Mouse (Mus musculus) stomach, postnatal 0 days (tissue): ENCODE measurements around the gene Gm20683. TPM values are rescaled to one million over a fixed set of nuclear protein-coding genes. Genes with fewer than 3 reads are reported as not detected.
A peak's percentile ranks its signal among the peaks of the same experiment; 100 is the strongest.

Source experiments
- ATAC-seq: fragments of 200-750 bp; cut with Nextera tagmentation; 2 replicates; pipeline ENCODE4 v1.8.0; 2017; ENCODE audit not compliant: low FRiP score, low TSS enrichment
- DNase-seq: peaks from one replicate; pipeline ENCODE4 v3.0.0-alpha.2; 2016; ENCODE audit warnings: low spot score
- H3K27ac ChIP-seq: fragments of 300-500 bp; sonication (generic); replicated peaks from 2 replicates; pipeline ENCODE4 v1.5.1; 2014; ENCODE audit warnings: mild to moderate bottlenecking, control low read depth
- H3K27me3 ChIP-seq: fragments of 300-500 bp; sonication (generic); 2 replicates; pipeline ENCODE4 v1.6.1; 2014; ENCODE audit warnings: low read length; ENCODE audit not compliant: control insufficient read depth, insufficient read depth
- H3K36me3 ChIP-seq: fragments of 300-500 bp; sonication (generic); 2 replicates; pipeline ENCODE4 v1.6.1; 2014; ENCODE audit warnings: low read length, mixed read lengths; ENCODE audit not compliant: control insufficient read depth, insufficient read depth
- H3K4me1 ChIP-seq: fragments of 300-500 bp; sonication (generic); replicated peaks from 2 replicates; pipeline ENCODE4 v1.6.1; 2014; ENCODE audit warnings: antibody characterized with exemption; ENCODE audit not compliant: control insufficient read depth, insufficient read depth
- H3K4me2 ChIP-seq: fragments of 300-500 bp; sonication (generic); replicated peaks from 2 replicates; pipeline ENCODE4 v1.6.1; 2014; ENCODE audit warnings: low read depth, mild to moderate bottlenecking, control low read depth, moderate library complexity
- H3K4me3 ChIP-seq: fragments of 300-500 bp; sonication (generic); 2 replicates; pipeline ENCODE4 v1.5.1; 2014; ENCODE audit warnings: low read depth, low read length, control low read depth
- H3K9ac ChIP-seq: fragments of 300-500 bp; sonication (generic); 2 replicates; pipeline ENCODE4 v1.6.1; 2014; ENCODE audit warnings: mild to moderate bottlenecking, low read length, control low read depth, mixed read lengths
- H3K9me3 ChIP-seq: fragments of 300-500 bp; sonication (generic); 2 replicates; pipeline ENCODE4 v1.6.1; 2016; ENCODE audit warnings: low read length; ENCODE audit not compliant: control insufficient read depth
- CTCF ChIP-seq: IDR thresholded peaks from 2 replicates; pipeline ENCODE4 v1.5.1; 2016; ENCODE audit warnings: antibody characterized with exemption, low read depth, mild to moderate bottlenecking, moderate library complexity
- EP300 ChIP-seq: optimal IDR thresholded peaks from 2 replicates; pipeline ENCODE3; 2016; ENCODE audit warnings: antibody characterized with exemption
- WGBS: fragments of 180-500 bp; shearing (Covaris S2); extraction: QIAGEN DNeasy Blood & Tissue Kit; methylation state at CpG from one replicate; pipeline ENCODE4 v1.1.7; 2014; 5-methylcytosine and 5-hydroxymethylcytosine counted together
- microRNA-seq: library from miRNA; unstranded; fragments of <30 nt; microRNA quantifications from one replicate; pipeline ENCODE4, GENCODE M21; 2016
- polyA plus RNA-seq: library from polyadenylated mRNA; unstranded; fragments of >200 nt; fragmentation: Nextera tagmentation; extraction: Ambion mirVana; gene quantifications from 2 replicates; pipeline ENCODE4 v1.2.1, GENCODE M21; 2015

The Gm20683 gene
- polyA plus RNA-seq, 1 experiment from 2014 or later, result 1.8 TPM

GRCm38 (mm10) chr17:25791843-25792527 is 49.6 kb downstream of the Gm20683 start:
- peaks cover 9% of the 10 kb centered on the region; the same call in 1 of the 2 replicates for H3K36me3 ChIP-seq
- peak; percentile 78 for ATAC-seq
- H3K9me3 ChIP-seq, result no peaks in the 10 kb centered on the region
- H3K9ac ChIP-seq, result peak overlapping the region; percentile 76
- TF ChIP-seq CTCF (no peak), EP300 (no peak)
- H3K4me3 ChIP-seq, result peak overlapping the region; percentile 79
- H3K4me2 ChIP-seq, result peak overlapping the region; percentile 87
- peaks cover 3% of the 10 kb centered on the region; the same call in 1 of the 2 replicates for H3K4me1 ChIP-seq
- WGBS, result under 1% methylated on average over 45 of the region's 45 CpGs
- DNase-seq, result peak; percentile 85
- H3K27me3 ChIP-seq, result no peaks in the 10 kb centered on the region
- H3K27ac ChIP-seq, result peak overlapping the region; percentile 93

DNA sequence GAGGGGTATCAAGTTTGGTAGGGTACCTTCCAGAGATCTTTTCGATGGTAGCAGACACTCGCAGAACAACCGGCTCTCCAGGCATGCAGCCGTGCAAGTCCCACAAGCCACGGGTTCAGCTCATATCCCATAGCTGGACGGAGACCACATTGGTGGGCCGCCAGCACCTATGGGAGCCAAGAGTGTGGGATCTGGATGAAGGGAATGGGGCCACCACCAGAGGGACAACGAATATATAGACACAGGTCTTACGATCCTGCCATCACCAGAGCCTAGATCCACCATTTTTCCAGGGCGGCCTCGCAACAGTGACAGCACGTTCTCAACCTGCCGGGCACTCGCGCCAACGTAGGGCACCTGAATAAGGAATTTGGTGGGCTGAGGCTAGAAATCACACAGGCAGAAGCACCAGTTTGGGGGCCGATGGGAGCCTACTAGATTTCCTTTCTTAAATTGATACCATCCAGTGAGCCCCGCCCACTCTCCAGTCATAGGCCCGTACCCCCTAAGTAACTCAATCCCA is 50.2 kb downstream of the Gm20683 start:
- TF ChIP-seq EP300, result no peak
- TF ChIP-seq CTCF, result no peak
- ATAC-seq (no peak), DNase-seq (no peak)
- H3K36me3 ChIP-seq, result peaks cover 9% of the 10 kb centered on the region; the same call in 1 of the 2 replicates
- peak overlapping the region; percentile 93 for H3K27ac ChIP-seq
- H3K9me3 ChIP-seq, result no peaks in the 10 kb centered on the region
- H3K27me3 ChIP-seq, result no peaks in the 10 kb centered on the region
- H3K4me3 ChIP-seq, result peak overlapping the region; percentile 79
- 20% methylated on average over 19 of the region's 19 CpGs for WGBS
- peak overlapping the region; percentile 87 for H3K4me2 ChIP-seq
- peak overlapping the region; percentile 76 for H3K9ac ChIP-seq
- H3K4me1 ChIP-seq, result peaks cover 3% of the 10 kb centered on the region; the same call in 1 of the 2 replicates

DNA sequence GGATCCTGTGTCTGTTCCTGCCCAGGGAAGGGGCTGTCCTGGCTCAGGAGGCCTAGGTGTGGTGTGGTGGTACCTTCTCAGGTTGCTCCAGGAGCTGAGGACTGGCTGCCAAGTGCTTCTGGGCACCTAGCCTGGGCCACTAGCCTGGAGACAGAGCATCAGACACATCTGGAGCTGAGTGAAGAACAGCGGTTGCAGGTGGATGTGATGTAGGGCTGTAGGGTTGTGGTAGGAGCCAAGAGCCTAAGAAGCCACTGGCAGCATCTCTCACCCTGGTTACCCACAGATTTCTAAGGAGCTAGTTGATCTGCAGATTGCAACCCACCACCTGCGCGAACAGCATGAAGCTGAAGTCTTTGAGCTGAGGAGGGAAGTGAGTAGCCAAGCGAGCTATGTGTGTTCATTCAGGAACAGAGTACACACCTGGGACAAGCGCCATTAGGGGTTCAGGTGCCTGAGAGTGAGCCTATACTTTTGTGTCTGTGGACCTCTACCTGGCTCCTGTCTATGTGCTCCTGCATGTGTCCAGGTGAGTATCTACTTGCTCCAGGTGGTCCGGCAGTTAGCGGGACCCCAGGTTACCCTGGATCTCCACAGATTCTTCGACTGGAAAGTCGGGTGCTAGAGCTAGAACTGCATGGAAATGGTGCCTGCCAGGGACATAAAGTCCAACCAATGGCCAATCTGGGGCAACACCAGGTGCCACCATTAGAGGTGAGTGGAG is 54.6 kb downstream of the Gm20683 start:
- Histone ChIP-seq H3K9ac (no peak overlapping the region), H3K4me1 (peaks cover 8% of the 10 kb centered on the region), H3K36me3 (peaks cover 14% of the 10 kb centered on the region; the same call in 1 of the 2 replicates), H3K4me2 (no peak overlapping the region), H3K9me3 (no peaks in the 10 kb centered on the region), H3K4me3 (no peak overlapping the region), H3K27ac (no peak overlapping the region), H3K27me3 (no peaks in the 10 kb centered on the region)
- TF ChIP-seq EP300 (no peak), CTCF (no peak)
- DNase-seq (no peak), ATAC-seq (no peak)
- WGBS, result 91% methylated on average over 9 of the region's 9 CpGs

DNA sequence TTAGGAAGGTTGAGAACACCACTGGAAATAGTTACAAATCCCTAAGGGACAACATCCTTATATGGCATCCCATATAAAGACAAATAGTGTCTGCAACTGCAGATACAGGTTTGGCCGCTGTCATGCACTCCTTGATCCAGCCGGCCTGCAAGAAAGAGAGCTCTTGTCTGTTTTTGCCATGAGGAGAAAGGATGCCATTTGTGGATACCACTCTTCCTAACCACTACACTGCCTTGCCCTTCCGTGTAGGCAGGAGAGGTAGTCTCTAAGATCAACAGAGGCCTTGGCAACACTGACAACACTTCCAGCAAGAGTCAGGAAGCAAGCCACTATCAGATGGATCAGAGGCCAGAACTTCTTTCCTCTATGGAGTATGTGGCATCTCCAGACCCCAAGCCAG is 55.3 kb downstream of the Gm20683 start, which contains the start of gene Ccdc78:
Gene Ccdc78 (plus strand): TSS at position 301 of the 400 bp plus-strand sequence.
- ATAC-seq, result no peak
- TF ChIP-seq CTCF (no peak), EP300 (no peak)
- 74% methylated on average over 3 of the region's 3 CpGs for WGBS

DNA sequence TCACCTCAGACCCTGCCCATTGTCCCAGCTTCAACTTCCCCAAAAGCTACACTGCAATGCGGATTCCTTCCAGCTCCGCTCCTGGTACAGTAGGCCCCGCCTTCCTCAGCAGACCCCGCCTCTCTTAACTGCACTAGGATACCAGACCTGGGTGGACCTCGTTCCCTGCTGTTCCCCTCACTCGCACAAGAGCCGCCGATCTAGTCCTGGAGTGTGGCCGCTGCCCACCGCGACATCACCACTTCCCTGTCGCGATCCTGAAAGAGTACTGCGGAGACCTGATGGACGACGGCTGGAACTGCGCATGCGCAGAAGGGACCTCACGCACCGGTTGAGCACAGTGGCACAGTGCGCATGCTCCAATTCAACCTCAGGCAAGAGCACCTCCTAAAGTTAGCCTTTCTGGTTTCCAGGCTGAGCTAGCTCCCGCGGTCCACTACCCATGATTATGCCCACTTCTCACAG is 56.2 kb downstream of the Gm20683 start, which contains the start of gene Haghl:
Gene Haghl (minus strand): TSS at position 393 of the 465 bp plus-strand sequence.
- no peaks in the 10 kb centered on the region for H3K27me3 ChIP-seq
- DNase-seq, result peak; percentile 95
- WGBS, result under 1% methylated on average over 23 of the region's 23 CpGs
- peak within 1 kb of the TSS; percentile 61 for H3K9ac ChIP-seq
- H3K4me1 ChIP-seq, result peaks cover 5% of the 10 kb centered on the region
- H3K4me3 ChIP-seq, result peak within 1 kb of the TSS; percentile 69
- peak; percentile 29 for TF ChIP-seq CTCF
- no peak for TF ChIP-seq EP300
- H3K27ac ChIP-seq, result peak within 1 kb of the TSS; percentile 45
- ATAC-seq, result peak; percentile 82
- peak within 1 kb of the TSS; percentile 77 for H3K4me2 ChIP-seq
- peaks cover 10% of the 10 kb centered on the region; the same call in 1 of the 2 replicates for H3K36me3 ChIP-seq
- no peaks in the 10 kb centered on the region for H3K9me3 ChIP-seq

More for the DNA sequence above, 55.3 kb downstream of the Gm20683 start, which contains the start of gene Ccdc78:
- H3K9ac ChIP-seq, result peak within 1 kb of the TSS; percentile 61; the same call in 1 of the 2 replicates
- H3K27ac ChIP-seq, result peak within 1 kb of the TSS; percentile 45
- no peak for DNase-seq
- no peaks in the 10 kb centered on the region for H3K9me3 ChIP-seq
- H3K4me2 ChIP-seq, result peak within 1 kb of the TSS; percentile 77
- peaks cover 14% of the 10 kb centered on the region; the same call in 1 of the 2 replicates for H3K36me3 ChIP-seq
- H3K27me3 ChIP-seq, result no peaks in the 10 kb centered on the region
- H3K4me1 ChIP-seq, result peaks cover 5% of the 10 kb centered on the region
- peak within 1 kb of the TSS; percentile 69 for H3K4me3 ChIP-seq

Small RNA genes within 50 kb of the gene (microRNA-seq; reads per million reads assigned to microRNA genes)
- 1.3 reads per million for gene Mir3082

Other genes with a start within 250 kb of the Gm20683 start
- gene Gng13, start 124.6 kb downstream of the Gm20683 start, polyA plus RNA-seq, result 1.4 and 1.7 TPM in 2 replicates
- 4.2 and 5.4 TPM in 2 replicates for gene Chtf18, start 114.3 kb downstream of the Gm20683 start, polyA plus RNA-seq
- 10.3 and 10.5 TPM in 2 replicates for gene Rpusd1, start 114.1 kb downstream of the Gm20683 start, polyA plus RNA-seq
- gene Mslnl, start 105.7 kb downstream of the Gm20683 start, polyA plus RNA-seq, result 0.05 and 0.10 TPM in 2 replicates
- gene Msln, start 87.4 kb downstream of the Gm20683 start, polyA plus RNA-seq, result 54.8 and 70.6 TPM in 2 replicates
- 19.1 and 20.9 TPM in 2 replicates for gene Narfl, start 68.0 kb downstream of the Gm20683 start, polyA plus RNA-seq
- 37.5 and 40.2 TPM in 2 replicates for gene Haghl, start 56.1 kb downstream of the Gm20683 start, polyA plus RNA-seq
- 0.23 and 0.24 TPM in 2 replicates for gene Ccdc78, start 55.2 kb downstream of the Gm20683 start, polyA plus RNA-seq
- gene Fam173a, start 48.9 kb downstream of the Gm20683 start, polyA plus RNA-seq, result 91.0 and 94.7 TPM in 2 replicates
- gene AC134908.4, start 46.1 kb downstream of the Gm20683 start, polyA plus RNA-seq, result 0.65 TPM in 1 of 2 replicates, not detected in the other
- 18.7 and 19.0 TPM in 2 replicates for gene Metrn, start 44.6 kb downstream of the Gm20683 start, polyA plus RNA-seq
- 1.3 and 1.9 TPM in 2 replicates for gene Fbxl16, start 32.7 kb downstream of the Gm20683 start, polyA plus RNA-seq
- 10.8 and 12.5 TPM in 2 replicates for gene Wdr24, start 18.1 kb downstream of the Gm20683 start, polyA plus RNA-seq
- gene Jmjd8, start 12.9 kb downstream of the Gm20683 start, polyA plus RNA-seq, result 29.7 and 31.5 TPM in 2 replicates
- 215 and 224 TPM in 2 replicates for gene Stub1, start 8.4 kb downstream of the Gm20683 start, polyA plus RNA-seq
- gene Rhbdl1, start 4.5 kb downstream of the Gm20683 start, polyA plus RNA-seq, result 3.1 and 4.3 TPM in 2 replicates
- gene Rhot2, start 3.1 kb upstream of the Gm20683 start, polyA plus RNA-seq, result 10.7 and 13.2 TPM in 2 replicates
- 4.1 and 4.2 TPM in 2 replicates for gene Wdr90, start 19.7 kb upstream of the Gm20683 start, polyA plus RNA-seq
- gene Mcrip2, start 27.0 kb upstream of the Gm20683 start, polyA plus RNA-seq, result 52.4 and 59.9 TPM in 2 replicates
- gene Mettl26, start 33.3 kb upstream of the Gm20683 start, polyA plus RNA-seq, result 52.9 and 54.1 TPM in 2 replicates
- gene Wfikkn1, start 39.1 kb upstream of the Gm20683 start, polyA plus RNA-seq, result 0.35 and 0.38 TPM in 2 replicates
- 20.2 TPM in 2 replicates for gene Rab40c, start 78.0 kb upstream of the Gm20683 start, polyA plus RNA-seq
- 25.4 and 29.9 TPM in 2 replicates for gene Pigq, start 103.2 kb upstream of the Gm20683 start, polyA plus RNA-seq
- not detected in 2 replicates for gene Nhlrc4, start 103.2 kb upstream of the Gm20683 start, polyA plus RNA-seq
- gene A930017K11Rik, start 110.8 kb upstream of the Gm20683 start, polyA plus RNA-seq, result 0.06 TPM in 1 of 2 replicates, not detected in the other
- 12.5 and 13.7 TPM in 2 replicates for gene Capn15, start 144.0 kb upstream of the Gm20683 start, polyA plus RNA-seq
- 4.5 and 5.1 TPM in 2 replicates for gene Rab11fip3, start 227.8 kb upstream of the Gm20683 start, polyA plus RNA-seq
- 65.4 and 66.3 TPM in 2 replicates for gene Decr2, start 248.6 kb upstream of the Gm20683 start, polyA plus RNA-seq